In the genomic region with DNA sequence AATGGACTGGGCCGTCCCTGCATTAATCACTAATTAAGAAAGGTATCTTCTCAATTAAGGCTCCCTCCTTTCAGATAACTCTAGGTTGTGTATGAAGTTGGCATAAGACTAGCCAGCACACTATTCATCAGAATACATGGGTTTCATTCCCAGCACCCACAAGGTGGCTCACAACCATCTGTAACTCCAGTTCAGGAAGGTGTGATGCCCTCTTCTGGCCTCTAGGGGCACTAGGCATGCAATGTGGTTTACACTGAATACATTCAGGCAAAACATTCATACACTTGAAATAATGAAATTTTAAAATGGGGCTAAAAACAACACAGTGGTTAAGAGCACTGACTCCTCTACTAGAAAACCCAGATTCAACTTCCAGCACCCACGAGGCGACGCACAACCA, we compare ENCODE assay signal across 9 mouse cellular contexts. TPM values are rescaled to one million over a fixed set of nuclear protein-coding genes. Genes with fewer than 3 reads are reported as not detected.
DNase-seq lines count a peak whose midpoint lies in the region; ATAC-seq and TF ChIP-seq lines count a peak whose summit lies in the region.
"Had no signal": no experiment of that assay in that cellular context is flagged by ENCODE, and none has a peak within 500 bp of the region (broad histone marks: within the 10 kb centered on the region; RNA-seq: fewer than 3 reads in every experiment).

No protein-coding gene starts in this region.

- H3K9me3 ChIP-seq in heart, postnatal 0 days (replicated peaks; ENCODE audit: control insufficient read depth, low read length): no peaks in the 10 kb centered on the region
- H3K9me3 ChIP-seq in heart, embryonic 11.5 days (replicated peaks; ENCODE audit: control insufficient read depth, low read length): no peaks in the 10 kb centered on the region
- peaks cover 5% of the 10 kb centered on the region for H3K9me3 ChIP-seq in CH12.LX (replicated peaks; ENCODE audit: low read length)
- H3K9me3 ChIP-seq: limb, embryonic 13.5 days had no signal

- H3K9ac ChIP-seq in heart, postnatal 0 days (replicated peaks; ENCODE audit: low read depth, low read length): no peak overlapping the region
- H3K9ac ChIP-seq in heart, embryonic 11.5 days (ENCODE audit: low read depth, low read length): no peak overlapping the region
- no peak overlapping the region for H3K9ac ChIP-seq in CH12.LX (ENCODE audit: insufficient read depth, low read depth)
- H3K9ac ChIP-seq: limb, embryonic 13.5 days had no signal

- dilution Hi-C loops in CH12.LX (cut with MboI; ENCODE audit: extremely low pct_ligation_motif_present, extremely low pct_unique_long_range_greater_than_20kb, low sequenced_read_pairs): no loop called here

- H3K4me2 ChIP-seq in heart, postnatal 0 days (ENCODE audit: low read depth, low read length): no peak overlapping the region
- H3K4me2 ChIP-seq in heart, embryonic 11.5 days: no peak overlapping the region
- no peak overlapping the region for H3K4me2 ChIP-seq in CH12.LX (ENCODE audit: insufficient read depth, low read depth, poor library complexity, severe bottlenecking)
- H3K4me2 ChIP-seq: limb, embryonic 13.5 days had no signal

- H3K36me3 ChIP-seq in heart, postnatal 0 days (replicated peaks; ENCODE audit: control insufficient read depth, insufficient read depth, low read length): no peaks in the 10 kb centered on the region
- H3K36me3 ChIP-seq in heart, embryonic 11.5 days (ENCODE audit: control insufficient read depth, insufficient read depth, low read length): no peaks in the 10 kb centered on the region
- no peaks in the 10 kb centered on the region for H3K36me3 ChIP-seq in CH12.LX (replicated peaks in 1 of 2; ENCODE audit: control insufficient read depth in 1 of 2, insufficient read depth in 1 of 2, low read length in 1 of 2)
- H3K36me3 ChIP-seq: limb, embryonic 13.5 days had no signal

- peaks cover 7% of the 10 kb centered on the region for H3K79me2 ChIP-seq in CH12.LX (replicated peaks; ENCODE audit: control insufficient read depth, extremely low read depth, insufficient read depth, poor library complexity, severe bottlenecking)

- no peaks in the 10 kb centered on the region for H3K4me1 ChIP-seq in heart, postnatal 0 days (ENCODE audit: control insufficient read depth, insufficient read depth)
- H3K4me1 ChIP-seq in heart, embryonic 11.5 days (ENCODE audit: control insufficient read depth, insufficient read depth, low read length): peaks cover 7% of the 10 kb centered on the region; the same call in 1 of the 2 replicates
- H3K4me1 ChIP-seq in CH12.LX (ENCODE audit: control insufficient read depth in 1 of 2, insufficient read depth in 2 of 2): peaks cover 0 to 5% of the 10 kb centered on the region in 2 experiments; a peak in 1 of 4 replicates

- no peak overlapping the region for H3K27ac ChIP-seq in heart, postnatal 0 days (ENCODE audit: low read depth)
- H3K27ac ChIP-seq in heart, embryonic 11.5 days (ENCODE audit: low read depth, low read length): no peak overlapping the region
- no peak overlapping the region for H3K27ac ChIP-seq in CH12.LX (ENCODE audit: insufficient read depth, low read depth)
- H3K27ac ChIP-seq: limb, embryonic 13.5 days had no signal

- TF ChIP-seq CTCF in heart, postnatal 0 days (IDR thresholded peaks at IDR 0.05; ENCODE audit: low read depth): peak; percentile 66
- peak; percentile 98 for TF ChIP-seq CTCF in CH12.LX (conservative IDR thresholded peaks at IDR 0.05 in 1 of 2, IDR thresholded peaks at IDR 0.05 in 1 of 2; ENCODE audit: low read depth in 2 of 2, low read length in 2 of 2)

- DNase-seq in heart, postnatal 0 days (ENCODE audit: low spot score): no peak
- DNase-seq in CH12.LX (ENCODE audit: extremely low read depth): peak; percentile 68
- peak; percentile 33 to 42 for DNase-seq in lung, adult 18-20 months
- DNase-seq in thymus, postnatal 14 days: peak; percentile 68
- no peak for DNase-seq in adrenal gland, postnatal 14 days
- no peak for DNase-seq in gastrocnemius, adult 18-20 months (ENCODE audit: low spot score)

- H3K4me3 ChIP-seq in heart, postnatal 0 days (ENCODE audit: low read depth, low read length): no peak overlapping the region
- no peak overlapping the region for H3K4me3 ChIP-seq in heart, embryonic 11.5 days (ENCODE audit: low read depth, low read length)
- no peak overlapping the region for H3K4me3 ChIP-seq in CH12.LX (replicated peaks in 1 of 3; ENCODE audit: low read depth in 2 of 3, low read length in 2 of 3, poor library complexity in 1 of 3)
- H3K4me3 ChIP-seq: limb, embryonic 13.5 days had no signal

- TF ChIP-seq POLR2A in CH12.LX (IDR thresholded peaks at IDR 0.05; ENCODE audit: low read depth, low read length): no peak

- H3K27me3 ChIP-seq in heart, postnatal 0 days (ENCODE audit: control insufficient read depth, insufficient read depth, low read length): no peaks in the 10 kb centered on the region
- peaks cover 2% of the 10 kb centered on the region; the same call in 1 of the 2 replicates for H3K27me3 ChIP-seq in heart, embryonic 11.5 days (ENCODE audit: control insufficient read depth, insufficient read depth, low read length)
- H3K27me3 ChIP-seq in CH12.LX (replicated peaks): peaks cover 27% of the 10 kb centered on the region

- TF ChIP-seq EP300 in heart, postnatal 0 days (IDR thresholded peaks at IDR 0.05; ENCODE audit: low read depth): no peak
- no peak for TF ChIP-seq EP300 in CH12.LX (IDR thresholded peaks at IDR 0.05; ENCODE audit: low read length)

- ATAC-seq in heart, postnatal 0 days (ENCODE audit: insufficient read depth, low read depth): no peak
- no peak for ATAC-seq in heart, embryonic 11.5 days (replicated peaks; ENCODE audit: insufficient number of reproducible peaks, low FRiP score, low TSS enrichment)
- ATAC-seq in common myeloid progenitor, adult 5-6 weeks (replicated peaks; ENCODE audit: low read depth, poor library complexity, severe bottlenecking): peak; percentile 41

- WGBS in heart, postnatal 0 days: 50% methylated on average over 4 of the region's 4 CpGs
- 36% methylated on average over 4 of the region's 4 CpGs for WGBS in heart, embryonic 11.5 days (ENCODE audit: insufficient replicate concordance)

- in situ Hi-C loops in CH12.LX (cut with MboI; ENCODE audit: low pct_ligation_motif_present, low pct_unique_long_range_greater_than_20kb, low sequenced_read_pairs): no loop called here

- peak; percentile 28 for TF ChIP-seq RAD21 in CH12.LX (IDR thresholded peaks at IDR 0.05; ENCODE audit: low read depth, low read length)

TF ChIP-seq in CH12.LX, 34 proteins besides CTCF, POLR2A, EP300 and RAD21 (continues in another document):
- TF ChIP-seq ELF1 (IDR thresholded peaks at IDR 0.05; ENCODE audit: low read depth, low read length): no peak
- TF ChIP-seq SIN3A (IDR thresholded peaks at IDR 0.05; ENCODE audit: low read length): no peak
- TF ChIP-seq ZNF384 (IDR thresholded peaks at IDR 0.05; ENCODE audit: low read depth, low read length): no peak
- peak; percentile 66; the same call in 1 of the 2 replicates for TF ChIP-seq MYC (IDR thresholded peaks at IDR 0.05; ENCODE audit: low read depth, low read length)
- TF ChIP-seq JUN (IDR thresholded peaks at IDR 0.05; ENCODE audit: insufficient read depth, low read depth, low read length): no peak
- TF ChIP-seq CHD2 (IDR thresholded peaks at IDR 0.05; ENCODE audit: low read length): no peak
- no peak for TF ChIP-seq TBP (conservative IDR thresholded peaks at IDR 0.05; ENCODE audit: low read depth, low read length)
- TF ChIP-seq MXI1 (IDR thresholded peaks at IDR 0.05; ENCODE audit: low read depth, low read length): no peak

RNA-seq across cellular contexts. Expression of gene Rpl26, which starts 4.3 kb away (rescaled TPM):
- total RNA-seq in heart, postnatal 0 days (2014; rRNA removed; ENCODE audit: low replicate concordance): 1,343 and 1,533 TPM in 2 replicates
- polyA plus RNA-seq in heart, postnatal 0 days (2015; fragmentation: Nextera tagmentation; extraction: Ambion mirVana): 529 and 545 TPM in 2 replicates
- 719 and 795 TPM in 2 replicates for polyA plus RNA-seq in heart, embryonic 11.5 days (2014; fragmentation: Nextera tagmentation; extraction: Ambion mirVana)
- total RNA-seq in CH12.LX (2012; rRNA removed) (6,137 and 6,551 TPM in 2 replicates), CH12.LX (2014; rRNA removed) (6,202 and 6,508 TPM in 2 replicates)
- polyA plus RNA-seq in CH12.LX (2012; ENCODE audit: insufficient read length, low read depth): 3,408 and 4,622 TPM in 2 replicates
- 5,501 and 6,055 TPM in 2 replicates for total RNA-seq in common myeloid progenitor, adult 5-6 weeks (2017)
- total RNA-seq in adrenal gland, postnatal 14 days (2021): 1,094 and 1,263 TPM in 2 replicates
- 100 to 1,000 TPM; 639 to 682 TPM for total RNA-seq in gastrocnemius, adult 18-20 months (2021)

RNA-seq across cellular contexts. Expression of gene Rnf222, which starts 8.8 kb away (rescaled TPM):
- not detected in 2 replicates for total RNA-seq in heart, postnatal 0 days (2014; rRNA removed; ENCODE audit: low replicate concordance)
- polyA plus RNA-seq in heart, postnatal 0 days (2015; fragmentation: Nextera tagmentation; extraction: Ambion mirVana): 0.14 and 0.15 TPM in 2 replicates
- 0.11 and 0.18 TPM in 2 replicates for polyA plus RNA-seq in heart, embryonic 11.5 days (2014; fragmentation: Nextera tagmentation; extraction: Ambion mirVana)
- not detected in 2 replicates for total RNA-seq in CH12.LX (2012; rRNA removed)
- not detected in 2 replicates for total RNA-seq in CH12.LX (2014; rRNA removed)
- not detected in 2 replicates for polyA plus RNA-seq in CH12.LX (2012; ENCODE audit: insufficient read length, low read depth)
- 0.23 TPM in 1 of 2 replicates, not detected in the other for total RNA-seq in common myeloid progenitor, adult 5-6 weeks (2017)
- 0.15 TPM in 1 of 2 replicates, not detected in the other for total RNA-seq in adrenal gland, postnatal 14 days (2021)
- total RNA-seq in gastrocnemius, adult 18-20 months (2021): not detected

RNA-seq across cellular contexts. Expression of gene Ndel1, which starts 25.5 kb away (rescaled TPM):
- total RNA-seq in heart, postnatal 0 days (2014; rRNA removed; ENCODE audit: low replicate concordance): 70.9 and 130 TPM in 2 replicates
- polyA plus RNA-seq in heart, postnatal 0 days (2015; fragmentation: Nextera tagmentation; extraction: Ambion mirVana): 60.7 and 62.3 TPM in 2 replicates
- 52.5 and 59.9 TPM in 2 replicates for polyA plus RNA-seq in heart, embryonic 11.5 days (2014; fragmentation: Nextera tagmentation; extraction: Ambion mirVana)
- total RNA-seq in CH12.LX (2012; rRNA removed) (30.3 and 31.1 TPM in 2 replicates), CH12.LX (2014; rRNA removed) (46.9 and 47.0 TPM in 2 replicates)
- 35.2 and 54.4 TPM in 2 replicates for polyA plus RNA-seq in CH12.LX (2012; ENCODE audit: insufficient read length, low read depth)
- 36.8 and 38.4 TPM in 2 replicates for total RNA-seq in common myeloid progenitor, adult 5-6 weeks (2017)
- total RNA-seq in adrenal gland, postnatal 14 days (2021): 67.1 and 73.2 TPM in 2 replicates
- total RNA-seq in gastrocnemius, adult 18-20 months (2021): 100 to 1,000 TPM in 1 of 2 experiments, 10 to 100 TPM in 1; 78.2 to 106 TPM

RNA-seq across cellular contexts. Expression of gene Odf4, which starts 29.8 kb away (rescaled TPM):
- total RNA-seq in heart, postnatal 0 days (2014; rRNA removed; ENCODE audit: low replicate concordance): not detected in 2 replicates
- not detected in 2 replicates for polyA plus RNA-seq in heart, postnatal 0 days (2015; fragmentation: Nextera tagmentation; extraction: Ambion mirVana)
- polyA plus RNA-seq in heart, embryonic 11.5 days (2014; fragmentation: Nextera tagmentation; extraction: Ambion mirVana): not detected in 2 replicates
- total RNA-seq in CH12.LX (2012; rRNA removed) (not detected in 2 replicates), CH12.LX (2014; rRNA removed) (not detected in 2 replicates)
- polyA plus RNA-seq in CH12.LX (2012; ENCODE audit: insufficient read length, low read depth): not detected in 2 replicates
- not detected in 2 replicates for total RNA-seq in common myeloid progenitor, adult 5-6 weeks (2017)
- 0.30 and 0.45 TPM in 2 replicates for total RNA-seq in adrenal gland, postnatal 14 days (2021)
- not detected for total RNA-seq in gastrocnemius, adult 18-20 months (2021)
- polyA plus RNA-seq: limb, embryonic 13.5 days had no signal

Comparison
In these comparisons a context has a peak if more than half of its experiments do, and no peak if none do; other contexts are left out.
1. DNase-seq: peak in CH12.LX (single experiment), lung, adult 18-20 months (2 of 2) and thymus, postnatal 14 days (single experiment); none in heart, postnatal 0 days (single experiment), adrenal gland, postnatal 14 days (single experiment) and gastrocnemius, adult 18-20 months (single experiment).